Mouse (Mus musculus): ENCODE measurements around the gene Tarbp2. TPM values are rescaled to one million over a fixed set of nuclear protein-coding genes. Genes with fewer than 3 reads are reported as not detected.
A peak's percentile ranks its signal among the peaks of the same experiment; 100 is the strongest.

Tarbp2 gene
- total RNA-seq (2021), result 10 to 100 TPM; 54.7 to 56.9 TPM
- long read RNA-seq, experiment 1, transcript Tarbp2-201 (9 exons, 1,523 nt), result major isoform, 36 of 75 reads
- long read RNA-seq, experiment 1, transcript Tarbp2-213 (9 exons, 951 nt), result minor isoform, 5 of 75 reads
- long read RNA-seq, experiment 1, partial matches to known transcripts, result 14 of 75 reads
- long read RNA-seq, experiment 1, other reads (novel, unspliced or antisense), result 19 of 75 reads
- long read RNA-seq, experiment 2, transcript Tarbp2-201 (9 exons, 1,523 nt), result major isoform, 38 of 92 reads
- long read RNA-seq, experiment 2, partial matches to known transcripts, result 20 of 92 reads
- long read RNA-seq, experiment 2, other reads (novel, unspliced or antisense), result 29 of 92 reads

GRCm38 (mm10) chr15:102517976-102518858, at the start of gene Tarbp2:
Gene Tarbp2 (plus strand): TSS chr15:102518192.
- peak; percentile 97 to 99 for DNase-seq (ENCODE audit: low spot score in 2 of 2)

GRCm38 (mm10) chr15:102468675-102469370, 49.2 kb upstream of the Tarbp2 start:
- DNase-seq (ENCODE audit: low spot score in 2 of 2), result no peak

GRCm38 (mm10) chr15:102470183-102470604, 47.8 kb upstream of the Tarbp2 start, which contains the start of gene Pcbp2:
Gene Pcbp2 (plus strand): TSS chr15:102470539.
- peak; percentile 94 to 95 for DNase-seq (ENCODE audit: low spot score in 2 of 2)

- peak; percentile 72 to 86 for DNase-seq (ENCODE audit: low spot score in 2 of 2)
Observed at GRCm38 (mm10) chr15:102470605-102471294, 47.2 kb upstream of the Tarbp2 start.

GRCm38 (mm10) chr15:102471295-102471645, 46.7 kb upstream of the Tarbp2 start:
- no peak for DNase-seq (ENCODE audit: low spot score in 2 of 2)

- no peak for DNase-seq (ENCODE audit: low spot score in 2 of 2)
Observed at GRCm38 (mm10) chr15:102471727-102472126, 46.3 kb upstream of the Tarbp2 start.

- DNase-seq (ENCODE audit: low spot score in 2 of 2), result no peak
Observed at GRCm38 (mm10) chr15:102473246-102473645, 44.7 kb upstream of the Tarbp2 start.

GRCm38 (mm10) chr15:102474520-102474919, 43.5 kb upstream of the Tarbp2 start:
- DNase-seq (ENCODE audit: low spot score in 2 of 2), result no peak

GRCm38 (mm10) chr15:102483136-102483535, 34.9 kb upstream of the Tarbp2 start:
- DNase-seq (ENCODE audit: low spot score in 2 of 2), result no peak

- DNase-seq (ENCODE audit: low spot score in 2 of 2), result no peak
Observed at GRCm38 (mm10) chr15:102485853-102486252, 32.1 kb upstream of the Tarbp2 start.

- no peak for DNase-seq (ENCODE audit: low spot score in 2 of 2)
Observed at GRCm38 (mm10) chr15:102487664-102488063, 30.3 kb upstream of the Tarbp2 start.

GRCm38 (mm10) chr15:102498322-102498721, 19.7 kb upstream of the Tarbp2 start:
- no peak for DNase-seq (ENCODE audit: low spot score in 2 of 2)

GRCm38 (mm10) chr15:102499370-102499769, 18.6 kb upstream of the Tarbp2 start:
- DNase-seq (ENCODE audit: low spot score in 2 of 2), result no peak

- DNase-seq (ENCODE audit: low spot score in 2 of 2), result no peak
Observed at GRCm38 (mm10) chr15:102499851-102500250, 18.1 kb upstream of the Tarbp2 start.

GRCm38 (mm10) chr15:102500479-102500878, 17.5 kb upstream of the Tarbp2 start:
- DNase-seq (ENCODE audit: low spot score in 2 of 2), result no peak

GRCm38 (mm10) chr15:102501084-102501814, 16.7 kb upstream of the Tarbp2 start:
- no peak for DNase-seq (ENCODE audit: low spot score in 2 of 2)

- DNase-seq (ENCODE audit: low spot score in 2 of 2), result no peak
Observed at GRCm38 (mm10) chr15:102502254-102502840, 15.6 kb upstream of the Tarbp2 start.

- DNase-seq (ENCODE audit: low spot score in 2 of 2), result no peak
Observed at GRCm38 (mm10) chr15:102503447-102503846, 14.5 kb upstream of the Tarbp2 start, which contains the start of gene Gm10337. Gene Gm10337 (plus strand): TSS chr15:102503722.

GRCm38 (mm10) chr15:102503924-102504782, 13.8 kb upstream of the Tarbp2 start:
- no peak for DNase-seq (ENCODE audit: low spot score in 2 of 2)

Data from gastrocnemius, postnatal 4 days (tissue).